Mouse (Mus musculus) lung, adult 2 months (tissue): ENCODE measurements around the gene Zfp639.

ENCODE experiments used
- CTCF ChIP-seq: fragments of 200-500 bp; IDR thresholded peaks from 2 replicates; pipeline ENCODE4 v1.5.1; 2011; ENCODE audit warnings: mild to moderate bottlenecking, low read length, control low read depth; ENCODE audit not compliant: insufficient read depth
- POLR2A ChIP-seq: fragments of 200-500 bp; IDR thresholded peaks from 2 replicates; pipeline ENCODE4 v1.6.1; 2011; ENCODE audit warnings: low read depth, mild to moderate bottlenecking, control low read depth, low read length, borderline replicate concordance; ENCODE audit errors: extremely low read depth

- TF ChIP-seq CTCF = no peak
- no peak for TF ChIP-seq POLR2A
Measured at GRCm38 (mm10) chr3:32527181-32527580, 17.1 kb downstream of the Zfp639 start.
